Mouse (Mus musculus): ENCODE measurements around the gene Map7d1. TPM values are rescaled to one million over a fixed set of nuclear protein-coding genes. Genes with fewer than 3 reads are reported as not detected.
A peak's percentile ranks its signal among the peaks of the same experiment; 100 is the strongest.

Map7d1 gene
- polyA plus RNA-seq, 1 experiment from 2014 or later, result 5.8 TPM

GRCm38 (mm10) chr4:126237721-126238242 is 18.4 kb downstream of the Map7d1 start:
- Histone ChIP-seq H3K27ac (ENCODE audit: low read length) (no peak overlapping the region), H3K27me3 (ENCODE audit: control insufficient read depth, insufficient read depth, low read depth, low read length) (no peaks in the 10 kb centered on the region), H3K9ac (ENCODE audit: low read depth, low read length) (no peak overlapping the region), H3K4me1 (ENCODE audit: control insufficient read depth, low read depth, low read length) (no peaks in the 10 kb centered on the region), H3K4me3 (ENCODE audit: low read depth, low read length) (no peak overlapping the region), H3K36me3 (ENCODE audit: control insufficient read depth, insufficient read depth) (peaks cover 7% of the 10 kb centered on the region), H3K4me2 (ENCODE audit: low read depth, low read length) (no peak overlapping the region), H3K9me3 (replicated peaks; ENCODE audit: control insufficient read depth, low read length) (no peaks in the 10 kb centered on the region)
- WGBS (ENCODE audit: insufficient replicate concordance), result 58% methylated on average over 5 of the region's 5 CpGs
- ATAC-seq (ENCODE audit: low read depth), result no peak

GRCm38 (mm10) chr4:126236467-126237280 is 19.5 kb downstream of the Map7d1 start:
- Histone ChIP-seq H3K4me1 (ENCODE audit: control insufficient read depth, low read depth, low read length) (no peaks in the 10 kb centered on the region), H3K27ac (ENCODE audit: low read length) (no peak overlapping the region), H3K9ac (ENCODE audit: low read depth, low read length) (no peak overlapping the region), H3K4me2 (ENCODE audit: low read depth, low read length) (no peak overlapping the region), H3K4me3 (ENCODE audit: low read depth, low read length) (no peak overlapping the region), H3K27me3 (ENCODE audit: control insufficient read depth, insufficient read depth, low read depth, low read length) (no peaks in the 10 kb centered on the region), H3K36me3 (ENCODE audit: control insufficient read depth, insufficient read depth) (peaks cover 14% of the 10 kb centered on the region), H3K9me3 (replicated peaks; ENCODE audit: control insufficient read depth, low read length) (no peaks in the 10 kb centered on the region)
- WGBS (ENCODE audit: insufficient replicate concordance), result 82% methylated on average over 57 of the region's 63 CpGs
- ATAC-seq (ENCODE audit: low read depth), result no peak

DNA sequence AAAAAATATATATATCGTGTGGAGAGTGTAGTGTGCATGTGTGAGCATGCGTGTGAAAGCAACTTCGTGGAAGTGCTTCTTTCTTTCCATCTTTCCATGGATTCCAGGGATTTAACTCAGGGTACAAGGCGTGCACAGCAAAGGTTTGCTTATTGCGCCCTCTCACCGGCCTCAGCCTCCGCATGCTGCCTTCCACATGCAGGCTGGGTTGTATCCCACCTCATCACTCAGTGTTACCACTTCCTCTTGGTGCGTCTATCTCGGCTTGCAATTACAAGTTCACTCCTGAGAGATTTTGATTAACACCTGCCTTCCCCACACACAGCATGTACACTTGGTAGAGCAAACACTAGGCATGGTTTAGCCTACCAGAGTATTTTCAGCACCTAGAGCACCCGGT is 21.0 kb downstream of the Map7d1 start:
- WGBS (ENCODE audit: insufficient replicate concordance), result 49% methylated on average over 10 of the region's 10 CpGs
- Histone ChIP-seq H3K27me3 (ENCODE audit: control insufficient read depth, insufficient read depth, low read depth, low read length) (no peaks in the 10 kb centered on the region), H3K9ac (ENCODE audit: low read depth, low read length) (no peak overlapping the region), H3K9me3 (replicated peaks; ENCODE audit: control insufficient read depth, low read length) (no peaks in the 10 kb centered on the region), H3K36me3 (ENCODE audit: control insufficient read depth, insufficient read depth) (peaks cover 14% of the 10 kb centered on the region), H3K4me3 (ENCODE audit: low read depth, low read length) (no peak overlapping the region), H3K4me1 (ENCODE audit: control insufficient read depth, low read depth, low read length) (no peaks in the 10 kb centered on the region), H3K4me2 (ENCODE audit: low read depth, low read length) (no peak overlapping the region), H3K27ac (ENCODE audit: low read length) (no peak overlapping the region)
- ATAC-seq (ENCODE audit: low read depth), result no peak

DNA sequence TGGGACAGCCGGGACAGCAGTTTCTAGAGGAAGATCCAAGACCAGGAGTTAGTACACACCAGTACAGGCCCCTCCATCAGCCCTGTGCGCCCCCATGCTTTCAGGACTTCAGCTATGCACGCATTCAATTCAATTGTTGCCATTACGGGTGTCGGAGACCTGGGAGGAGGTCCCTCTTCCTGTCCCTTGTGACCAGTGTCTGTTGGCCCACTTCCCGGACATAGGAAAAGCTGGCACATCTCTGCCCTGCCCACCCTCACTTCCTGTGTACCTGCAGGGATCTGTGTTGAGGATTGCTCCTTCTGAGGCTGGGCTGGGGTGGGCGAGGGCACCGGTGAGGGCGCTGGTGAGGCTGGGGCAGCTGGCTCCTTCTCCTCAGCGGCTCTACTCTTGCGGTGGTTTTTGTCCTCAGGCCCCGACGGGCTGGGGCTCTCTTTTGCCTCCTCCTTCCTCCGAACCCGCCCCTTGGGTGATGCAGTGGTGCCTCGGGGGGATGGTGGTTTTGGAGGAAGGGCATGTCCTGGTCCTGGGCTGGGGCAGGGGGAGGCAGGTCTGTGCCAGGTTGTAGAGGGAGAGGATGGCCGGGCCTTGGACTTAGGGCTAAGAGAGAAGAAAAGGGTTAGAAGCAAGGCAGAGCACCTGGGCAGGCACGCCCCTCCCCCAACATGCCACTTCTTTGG is 21.5 kb downstream of the Map7d1 start:
- no peaks in the 10 kb centered on the region for H3K9me3 ChIP-seq (replicated peaks; ENCODE audit: control insufficient read depth, low read length)
- no peak overlapping the region for H3K27ac ChIP-seq (ENCODE audit: low read length)
- H3K27me3 ChIP-seq (ENCODE audit: control insufficient read depth, insufficient read depth, low read depth, low read length), result no peaks in the 10 kb centered on the region
- H3K4me1 ChIP-seq (ENCODE audit: control insufficient read depth, low read depth, low read length), result no peaks in the 10 kb centered on the region
- H3K4me3 ChIP-seq (ENCODE audit: low read depth, low read length), result no peak overlapping the region
- 77% methylated on average over 18 of the region's 18 CpGs for WGBS (ENCODE audit: insufficient replicate concordance)
- H3K4me2 ChIP-seq (ENCODE audit: low read depth, low read length), result no peak overlapping the region
- ATAC-seq (ENCODE audit: low read depth), result no peak
- no peak overlapping the region for H3K9ac ChIP-seq (ENCODE audit: low read depth, low read length)
- H3K36me3 ChIP-seq (ENCODE audit: control insufficient read depth, insufficient read depth), result peaks cover 14% of the 10 kb centered on the region

DNA sequence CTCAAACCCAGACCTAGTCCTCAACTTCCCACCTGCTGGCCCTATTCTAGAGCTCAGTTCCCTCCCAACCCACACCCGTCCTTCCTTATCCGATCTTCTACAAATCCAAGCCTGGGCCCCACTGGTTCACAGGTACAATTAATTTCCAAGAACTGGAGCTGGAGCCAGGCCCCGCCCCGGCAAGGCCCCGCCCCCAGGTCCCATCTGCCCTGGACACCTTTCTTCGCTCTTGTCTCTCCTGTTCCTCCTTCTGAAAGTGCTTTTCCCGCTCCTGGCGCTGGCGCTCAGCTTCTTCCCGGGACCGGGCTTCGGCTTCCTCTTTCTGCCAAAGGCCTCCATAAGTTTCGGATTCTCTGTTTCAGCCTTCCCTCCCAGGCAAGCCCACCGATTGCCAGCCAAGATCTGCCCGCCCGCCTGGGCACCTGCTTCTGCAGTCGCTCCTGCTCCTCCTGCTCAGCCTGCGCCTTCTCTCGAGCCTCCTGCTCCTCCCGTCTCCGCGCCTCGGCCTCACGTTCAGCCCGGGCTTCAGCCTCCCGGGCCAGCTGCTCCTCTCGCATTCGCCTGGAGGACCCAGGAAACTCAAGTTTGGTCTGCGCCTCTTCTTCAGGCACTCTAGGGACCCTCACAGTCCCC is 22.4 kb downstream of the Map7d1 start:
- 84% methylated on average over 29 of the region's 29 CpGs for WGBS (ENCODE audit: insufficient replicate concordance)
- Histone ChIP-seq H3K36me3 (ENCODE audit: control insufficient read depth, insufficient read depth) (peaks cover 14% of the 10 kb centered on the region), H3K27me3 (ENCODE audit: control insufficient read depth, insufficient read depth, low read depth, low read length) (no peaks in the 10 kb centered on the region), H3K9me3 (replicated peaks; ENCODE audit: control insufficient read depth, low read length) (no peaks in the 10 kb centered on the region), H3K27ac (ENCODE audit: low read length) (no peak overlapping the region), H3K4me1 (ENCODE audit: control insufficient read depth, low read depth, low read length) (no peaks in the 10 kb centered on the region), H3K4me3 (ENCODE audit: low read depth, low read length) (no peak overlapping the region), H3K4me2 (ENCODE audit: low read depth, low read length) (no peak overlapping the region), H3K9ac (ENCODE audit: low read depth, low read length) (no peak overlapping the region)
- no peak for ATAC-seq (ENCODE audit: low read depth)

DNA sequence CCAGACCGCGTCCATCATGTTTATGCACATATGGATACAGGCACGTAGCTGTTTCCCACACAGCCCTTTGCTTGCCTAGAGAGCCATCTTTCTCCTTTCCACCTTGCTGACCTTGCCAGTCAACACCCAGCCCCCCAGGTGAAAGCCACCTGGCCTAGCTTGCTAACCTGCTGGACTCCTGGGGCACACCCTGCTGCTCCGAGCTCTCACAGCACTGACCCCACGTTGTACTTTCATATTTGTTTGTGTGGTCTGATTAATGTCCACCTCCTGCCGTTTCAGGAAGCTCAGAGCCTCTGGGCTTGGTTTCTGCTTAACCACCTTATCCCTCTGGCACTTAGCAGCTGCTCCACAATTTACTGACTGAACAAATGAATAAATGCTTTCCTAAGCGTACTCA is 26.2 kb downstream of the Map7d1 start:
- 63% methylated on average over 7 of the region's 7 CpGs for WGBS (ENCODE audit: insufficient replicate concordance)
- no peak overlapping the region for H3K4me2 ChIP-seq (ENCODE audit: low read depth, low read length)
- H3K36me3 ChIP-seq (ENCODE audit: control insufficient read depth, insufficient read depth), result peaks cover 14% of the 10 kb centered on the region
- no peaks in the 10 kb centered on the region for H3K27me3 ChIP-seq (ENCODE audit: control insufficient read depth, insufficient read depth, low read depth, low read length)
- peaks cover 4% of the 10 kb centered on the region for H3K4me1 ChIP-seq (ENCODE audit: control insufficient read depth, low read depth, low read length)
- no peak overlapping the region for H3K4me3 ChIP-seq (ENCODE audit: low read depth, low read length)
- no peak for ATAC-seq (ENCODE audit: low read depth)
- H3K27ac ChIP-seq (ENCODE audit: low read length), result no peak overlapping the region
- no peaks in the 10 kb centered on the region for H3K9me3 ChIP-seq (replicated peaks; ENCODE audit: control insufficient read depth, low read length)
- H3K9ac ChIP-seq (ENCODE audit: low read depth, low read length), result no peak overlapping the region

DNA sequence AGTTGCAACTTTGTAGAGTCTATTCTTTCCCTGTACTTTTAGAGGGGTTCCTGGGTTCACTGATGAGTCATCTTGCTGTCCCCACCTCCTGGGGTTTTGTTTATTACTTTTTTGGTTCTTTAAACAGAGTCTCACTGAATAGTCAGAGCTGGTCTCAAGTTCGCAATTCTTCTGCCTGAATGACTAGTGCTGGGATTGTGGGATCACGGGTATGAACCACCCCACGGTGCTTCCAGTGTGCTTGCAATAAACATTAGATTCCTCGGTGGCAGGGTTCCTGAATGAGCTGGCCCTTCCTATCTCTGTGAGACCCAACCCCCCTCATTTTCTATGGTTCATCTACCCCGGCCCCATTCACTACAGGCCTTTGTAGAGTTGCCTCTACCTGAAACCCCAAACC is 28.0 kb downstream of the Map7d1 start:
- Histone ChIP-seq H3K9me3 (replicated peaks; ENCODE audit: control insufficient read depth, low read length) (no peaks in the 10 kb centered on the region), H3K27ac (ENCODE audit: low read length) (no peak overlapping the region), H3K27me3 (ENCODE audit: control insufficient read depth, insufficient read depth, low read depth, low read length) (no peaks in the 10 kb centered on the region), H3K9ac (ENCODE audit: low read depth, low read length) (no peak overlapping the region), H3K4me1 (ENCODE audit: control insufficient read depth, low read depth, low read length) (peaks cover 4% of the 10 kb centered on the region), H3K4me3 (ENCODE audit: low read depth, low read length) (no peak overlapping the region), H3K36me3 (ENCODE audit: control insufficient read depth, insufficient read depth) (peaks cover 10% of the 10 kb centered on the region; the same call in 1 of the 2 replicates), H3K4me2 (ENCODE audit: low read depth, low read length) (no peak overlapping the region)
- 42% methylated on average over 5 of the region's 5 CpGs for WGBS (ENCODE audit: insufficient replicate concordance)
- no peak for ATAC-seq (ENCODE audit: low read depth)

DNA sequence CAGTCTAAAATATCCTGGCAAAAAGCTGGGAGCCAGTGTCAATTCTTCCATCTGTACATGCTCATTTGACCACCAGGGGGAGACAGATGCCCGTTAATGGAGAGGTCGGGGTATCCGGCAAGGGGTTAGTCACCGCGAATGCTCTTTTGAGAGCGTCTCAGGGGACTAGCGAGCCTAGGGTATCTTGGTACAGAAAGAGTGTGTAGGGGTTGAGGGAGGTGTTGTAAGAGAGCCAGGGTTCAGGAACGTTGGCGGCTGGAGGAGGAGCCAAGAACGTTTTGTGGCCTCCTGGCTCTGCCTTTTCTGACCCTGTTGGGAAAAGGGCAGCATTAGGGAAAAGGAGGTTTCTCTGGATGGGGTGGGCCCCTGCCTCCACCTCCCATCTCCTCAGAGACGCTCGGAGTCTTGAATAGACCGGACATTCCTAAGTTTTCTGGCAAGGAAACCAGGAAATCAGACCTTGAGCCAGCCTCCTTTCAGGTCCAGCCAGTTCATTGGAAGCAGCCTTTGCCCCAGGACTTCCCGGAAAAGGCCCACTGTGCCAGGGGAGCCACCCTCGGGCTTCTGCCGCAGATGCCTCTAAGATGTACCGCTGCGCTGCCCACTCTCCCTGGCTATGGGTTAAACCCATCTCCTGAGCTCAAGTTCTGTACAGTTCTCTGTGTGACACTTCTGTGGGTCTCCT is 28.9 kb downstream of the Map7d1 start:
- peak overlapping the region; percentile 49; the same call in 1 of the 2 replicates for H3K4me2 ChIP-seq (ENCODE audit: low read depth, low read length)
- H3K9ac ChIP-seq (ENCODE audit: low read depth, low read length), result no peak overlapping the region
- H3K9me3 ChIP-seq (replicated peaks; ENCODE audit: control insufficient read depth, low read length), result no peaks in the 10 kb centered on the region
- H3K4me3 ChIP-seq (ENCODE audit: low read depth, low read length), result peak overlapping the region; percentile 27; the same call in 1 of the 2 replicates
- H3K27me3 ChIP-seq (ENCODE audit: control insufficient read depth, insufficient read depth, low read depth, low read length), result no peaks in the 10 kb centered on the region
- H3K4me1 ChIP-seq (ENCODE audit: control insufficient read depth, low read depth, low read length), result peaks cover 4% of the 10 kb centered on the region
- 7% methylated on average over 18 of the region's 18 CpGs for WGBS (ENCODE audit: insufficient replicate concordance)
- peak; percentile 63 for ATAC-seq (ENCODE audit: low read depth)
- H3K27ac ChIP-seq (ENCODE audit: low read length), result no peak overlapping the region
- 0 out of 2 replicates have a peak, but pooled peaks cover 3% of the 10 kb centered on the region for H3K36me3 ChIP-seq (ENCODE audit: control insufficient read depth, insufficient read depth)
